Mouse (Mus musculus) stomach, embryonic 15.5 days (tissue): Measurements from ENCODE around the gene Dll4. TPM values are rescaled to one million over a fixed set of nuclear protein-coding genes. Genes with fewer than 3 reads are reported as not detected.
A peak's percentile ranks its signal among the peaks of the same experiment; 100 is the strongest.

ENCODE experiments used
- ATAC-seq: fragments of 200-750 bp; cut with Nextera tagmentation; 2 replicates; pipeline ENCODE4 v1.8.0; 2017; ENCODE audit warnings: low read depth, moderate number of reproducible peaks, moderate TSS enrichment; ENCODE audit not compliant: insufficient read depth, low FRiP score
- H3K27ac ChIP-seq: fragments of 300-500 bp; sonication (generic); 2 replicates; pipeline ENCODE4 v1.5.1; 2015; ENCODE audit warnings: mild to moderate bottlenecking, inconsistent platforms
- H3K27me3 ChIP-seq: fragments of 300-500 bp; sonication (generic); replicated peaks from 2 replicates; pipeline ENCODE4 v1.6.1; 2015; ENCODE audit warnings: inconsistent platforms
- H3K36me3 ChIP-seq: fragments of 300-500 bp; sonication (generic); 2 replicates; pipeline ENCODE4 v1.6.1; 2015; ENCODE audit warnings: inconsistent platforms
- H3K4me1 ChIP-seq: fragments of 300-500 bp; sonication (generic); 2 replicates; pipeline ENCODE4 v1.6.1; 2015; ENCODE audit warnings: inconsistent platforms
- H3K4me2 ChIP-seq: fragments of 300-500 bp; sonication (generic); 2 replicates; pipeline ENCODE4 v1.6.1; 2015; ENCODE audit warnings: mild to moderate bottlenecking, inconsistent platforms
- H3K4me3 ChIP-seq: fragments of 300-500 bp; sonication (generic); replicated peaks from 2 replicates; pipeline ENCODE4 v1.5.1; 2015; ENCODE audit warnings: inconsistent platforms
- H3K9ac ChIP-seq: fragments of 300-500 bp; sonication (generic); 2 replicates; pipeline ENCODE4 v1.6.1; 2015; ENCODE audit warnings: inconsistent platforms
- H3K9me3 ChIP-seq: fragments of 300-500 bp; sonication (generic); 2 replicates; pipeline ENCODE4 v1.6.1; 2016; ENCODE audit warnings: inconsistent platforms
- WGBS: fragments of 180-500 bp; shearing (Covaris S2); methylation state at CpG from one replicate; pipeline ENCODE4 v1.1.7; 2015; 5-methylcytosine and 5-hydroxymethylcytosine counted together
- polyA plus RNA-seq: library from polyadenylated mRNA; unstranded; fragments of >200 nt; fragmentation: Nextera tagmentation; extraction: Ambion mirVana; gene quantifications from 2 replicates; pipeline ENCODE4 v1.2.1, GENCODE M21; 2015

Gene Dll4
- polyA plus RNA-seq, 1 experiment from 2014 or later, result 7.0 TPM

DNA sequence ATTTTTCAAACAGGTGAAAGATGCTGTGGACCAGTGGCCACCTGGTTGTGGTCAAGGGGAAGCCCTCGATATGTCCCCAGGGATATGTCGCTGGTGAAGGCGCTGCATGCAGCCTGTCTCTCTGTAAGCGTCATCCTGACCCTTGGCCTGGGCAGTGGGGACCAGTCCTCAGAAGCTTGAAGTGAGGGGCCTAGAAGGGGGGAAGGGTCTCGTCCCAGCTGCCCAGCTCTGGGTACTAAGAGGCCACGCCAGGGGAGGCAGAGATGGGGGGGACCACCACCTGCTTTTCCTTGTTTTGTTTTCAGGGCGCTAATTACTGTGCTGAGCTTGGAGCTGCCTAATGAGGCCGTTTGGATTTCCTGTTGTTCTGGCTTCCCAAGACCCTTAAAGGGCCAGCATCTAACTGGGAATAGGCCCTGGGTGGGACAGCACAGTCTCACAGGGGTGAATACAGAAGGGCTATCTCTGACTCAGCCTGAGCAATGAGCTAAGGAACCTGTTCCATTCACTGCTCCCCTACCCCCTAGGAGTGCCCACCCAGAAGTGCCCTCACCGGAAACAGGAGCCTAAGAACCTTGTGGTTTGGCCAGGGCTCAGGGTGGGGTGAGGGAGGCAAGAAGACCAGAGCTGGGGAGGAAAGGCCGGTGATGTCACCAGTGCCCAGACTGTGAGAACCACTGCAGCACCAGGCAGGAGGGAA, 11.7 kb upstream of the Dll4 start:
- no peaks in the 10 kb centered on the region for H3K27me3 ChIP-seq
- H3K4me2 ChIP-seq, result no peak overlapping the region
- ATAC-seq, result no peak
- WGBS, result 43% methylated on average over 10 of the region's 10 CpGs
- no peak overlapping the region for H3K9ac ChIP-seq
- no peaks in the 10 kb centered on the region for H3K9me3 ChIP-seq
- H3K4me1 ChIP-seq, result 0 out of 2 replicates have a peak, but pooled peaks cover 10% of the 10 kb centered on the region
- no peak overlapping the region for H3K4me3 ChIP-seq
- H3K27ac ChIP-seq, result no peak overlapping the region
- no peaks in the 10 kb centered on the region for H3K36me3 ChIP-seq

DNA sequence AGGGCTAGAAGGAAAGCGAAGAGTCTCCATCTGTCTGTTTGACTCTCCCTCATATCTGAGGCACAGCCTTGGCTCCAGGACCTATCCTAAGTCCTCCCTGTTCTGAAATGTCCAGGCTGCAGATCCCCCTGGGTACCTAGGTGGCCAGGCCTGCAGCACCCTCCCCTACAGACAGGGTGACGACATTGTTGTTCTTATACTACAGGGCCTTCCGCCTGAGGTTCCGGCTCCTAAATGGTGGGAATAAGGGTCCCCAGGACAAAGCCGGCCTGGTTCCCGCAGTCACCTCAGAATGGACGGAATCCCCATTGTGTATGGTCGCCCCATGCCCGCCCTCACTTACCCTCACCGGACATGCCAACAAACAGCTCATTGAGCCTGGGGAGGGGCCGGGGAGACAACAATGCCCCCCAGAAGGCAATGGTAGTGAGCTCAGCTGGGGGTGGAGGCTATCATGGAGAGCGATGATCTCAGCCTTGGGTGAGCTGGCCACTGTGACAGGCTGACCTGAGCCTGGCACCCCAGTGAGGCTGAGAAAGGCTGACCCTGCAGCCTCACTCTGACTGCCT, 10.8 kb upstream of the Dll4 start:
- Histone ChIP-seq H3K36me3 (no peaks in the 10 kb centered on the region), H3K27ac (no peak overlapping the region)
- 76% methylated on average over 12 of the region's 12 CpGs for WGBS

DNA sequence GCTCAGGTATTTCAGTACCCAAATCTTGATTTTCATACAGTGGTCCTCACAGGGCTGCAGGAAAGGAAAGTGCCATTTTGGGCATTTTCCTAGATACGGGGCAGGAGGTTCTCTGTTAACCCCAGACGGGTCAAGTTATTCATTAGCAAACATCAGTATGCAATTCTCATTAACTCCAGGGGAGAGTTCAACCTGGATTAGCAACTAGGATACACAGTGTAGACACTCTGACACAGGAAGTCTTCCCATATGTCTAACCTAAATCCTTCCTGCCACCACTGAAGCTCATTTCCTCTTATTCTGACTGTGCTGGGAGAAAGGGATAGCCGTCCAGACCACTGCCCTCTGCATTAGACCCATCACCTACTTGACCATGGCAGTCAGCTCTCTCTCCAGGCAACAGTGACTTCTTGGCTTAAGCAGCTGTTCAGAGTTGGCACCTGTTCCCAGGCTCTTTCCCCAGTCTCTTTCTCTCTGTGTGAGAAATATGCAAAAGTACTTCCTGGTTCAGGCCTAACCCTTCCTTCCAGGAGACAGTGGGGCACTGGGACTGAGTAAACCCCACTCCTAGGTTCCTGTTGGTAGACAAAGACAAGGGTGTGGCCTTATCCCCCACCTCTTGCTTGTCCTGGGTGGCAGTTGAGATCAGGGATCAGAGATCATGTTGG, 7.4 kb upstream of the Dll4 start:
- peak; percentile 45; the same call in 1 of the 2 replicates for ATAC-seq
- no peak overlapping the region for H3K9ac ChIP-seq
- no peaks in the 10 kb centered on the region for H3K36me3 ChIP-seq
- H3K4me3 ChIP-seq, result no peak overlapping the region
- WGBS, result 59% methylated on average over 3 of the region's 3 CpGs
- H3K27ac ChIP-seq, result peak overlapping the region; percentile 72
- peaks cover 30% of the 10 kb centered on the region for H3K4me1 ChIP-seq
- H3K4me2 ChIP-seq, result no peak overlapping the region
- peaks cover 29% of the 10 kb centered on the region for H3K27me3 ChIP-seq
- H3K9me3 ChIP-seq, result no peaks in the 10 kb centered on the region

More for the DNA sequence above, 10.8 kb upstream of the Dll4 start:
- Histone ChIP-seq H3K9me3 (no peaks in the 10 kb centered on the region), H3K4me3 (no peak overlapping the region), H3K9ac (no peak overlapping the region), H3K4me1 (0 out of 2 replicates have a peak, but pooled peaks cover 10% of the 10 kb centered on the region), H3K4me2 (no peak overlapping the region), H3K27me3 (no peaks in the 10 kb centered on the region)
- no peak for ATAC-seq

DNA sequence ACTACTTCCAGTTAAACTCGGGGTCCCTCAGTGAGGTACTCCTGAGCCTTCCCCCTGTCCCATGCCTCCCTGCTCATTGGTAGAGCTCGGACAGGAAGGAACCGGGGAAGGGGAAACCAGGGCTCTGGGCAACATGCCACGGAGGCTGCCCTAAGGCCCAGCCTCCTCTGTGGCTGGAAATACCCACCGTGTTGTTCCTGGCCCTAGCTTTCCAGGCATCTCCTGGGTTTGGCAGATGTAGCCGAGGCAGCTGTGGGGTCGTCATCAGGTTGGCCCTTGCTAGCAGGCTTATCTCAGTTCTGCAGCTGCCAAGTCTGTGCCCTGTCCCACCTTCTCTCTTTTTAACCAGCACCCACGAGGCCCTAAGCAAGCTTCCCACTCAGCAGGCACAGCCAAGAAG, 5.0 kb upstream of the Dll4 start:
- H3K36me3 ChIP-seq, result no peaks in the 10 kb centered on the region
- H3K4me2 ChIP-seq, result no peak overlapping the region
- H3K27me3 ChIP-seq, result peaks cover 49% of the 10 kb centered on the region
- no peak overlapping the region for H3K9ac ChIP-seq
- no peak overlapping the region for H3K27ac ChIP-seq
- ATAC-seq, result no peak
- WGBS, result 67% methylated on average over 8 of the region's 8 CpGs
- H3K4me3 ChIP-seq, result no peak overlapping the region
- H3K4me1 ChIP-seq, result peaks cover 49% of the 10 kb centered on the region
- no peaks in the 10 kb centered on the region for H3K9me3 ChIP-seq

DNA sequence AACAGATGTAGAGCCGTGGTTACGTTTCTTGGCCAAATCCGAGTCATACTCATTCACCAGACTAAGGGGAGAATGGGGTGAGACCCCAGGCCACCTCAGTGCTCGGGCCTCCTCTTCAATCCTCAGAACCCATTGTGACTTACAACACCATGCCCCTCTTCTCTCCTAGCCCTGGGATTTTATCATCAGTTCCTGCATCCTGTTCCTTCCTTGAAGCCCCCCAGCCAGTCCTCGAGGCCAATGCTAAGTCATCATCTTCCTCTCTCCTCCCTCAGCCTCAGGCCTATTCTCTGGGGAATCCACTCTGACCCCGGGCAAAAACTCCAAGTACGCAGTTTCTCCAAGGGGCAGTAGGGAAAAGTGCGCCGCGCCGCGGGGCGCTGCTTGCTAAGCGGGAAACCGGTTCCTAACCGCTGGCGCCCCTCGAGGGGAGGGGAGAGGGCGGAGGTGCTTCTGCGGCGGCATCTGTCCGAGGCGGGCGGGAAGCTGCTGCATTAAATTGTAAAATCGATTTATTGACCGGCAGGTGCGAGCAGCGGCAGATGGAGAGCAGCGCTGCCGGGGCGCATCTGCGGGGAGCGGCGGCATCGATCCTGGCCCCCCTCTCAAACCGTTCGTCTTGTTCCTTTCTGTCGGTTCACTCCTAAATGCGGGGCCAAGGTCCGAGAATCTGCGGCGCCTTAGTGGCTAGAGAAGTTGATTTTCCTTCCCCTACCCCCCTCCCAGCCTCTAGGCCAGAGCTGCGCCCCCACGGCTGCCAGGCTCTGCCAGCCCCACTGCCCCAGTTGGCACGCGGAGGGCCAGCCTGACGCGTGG, 3.6 kb upstream of the Dll4 start:
- Histone ChIP-seq H3K4me3 (peak overlapping the region; percentile 36), H3K4me2 (peak overlapping the region; percentile 80), H3K27me3 (peaks cover 63% of the 10 kb centered on the region), H3K9ac (peak overlapping the region; percentile 30; the same call in 1 of the 2 replicates), H3K27ac (no peak overlapping the region), H3K4me1 (peaks cover 63% of the 10 kb centered on the region), H3K36me3 (no peaks in the 10 kb centered on the region), H3K9me3 (no peaks in the 10 kb centered on the region)
- WGBS, result 6% methylated on average over 48 of the region's 48 CpGs
- ATAC-seq, result no peak

DNA sequence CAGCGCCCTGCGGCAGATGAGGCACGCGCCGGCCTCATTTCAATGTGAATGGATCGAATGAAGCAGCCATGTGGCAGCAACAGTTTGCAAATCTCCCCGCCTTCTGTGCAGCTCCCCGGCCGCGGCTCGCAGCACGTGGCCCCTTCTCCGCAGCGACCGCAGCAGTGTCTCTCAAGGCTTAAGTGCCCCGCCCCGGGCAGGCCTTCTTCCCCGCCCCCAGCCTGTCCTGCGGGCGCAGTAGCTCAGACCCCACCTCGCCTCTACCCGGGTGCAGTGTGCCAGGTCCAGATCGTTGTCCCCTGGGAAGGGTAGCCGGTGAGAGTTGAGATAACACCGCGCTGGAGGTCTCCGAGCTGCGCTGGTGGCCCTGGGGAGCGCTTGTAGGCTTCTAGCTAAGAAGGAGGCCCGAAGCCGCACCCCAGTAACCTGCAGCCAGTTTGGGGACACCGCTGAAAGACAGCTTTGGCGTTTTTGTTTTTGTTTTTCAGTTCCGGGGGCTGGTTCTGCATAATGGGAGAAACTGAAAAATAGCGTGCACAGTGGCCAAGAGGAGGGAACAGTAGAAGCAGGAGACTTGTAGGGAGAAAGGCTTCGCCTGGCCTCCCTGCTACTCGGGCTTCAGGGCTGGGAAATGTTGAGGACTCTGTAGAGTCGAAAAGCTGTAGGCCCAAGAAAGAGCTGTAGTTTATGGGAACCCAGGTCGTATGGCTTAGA, 2.8 kb upstream of the Dll4 start:
- H3K9me3 ChIP-seq, result no peaks in the 10 kb centered on the region
- no peak; the same call in 1 of the 2 replicates for ATAC-seq
- WGBS, result 14% methylated on average over 39 of the region's 39 CpGs
- peaks cover 66% of the 10 kb centered on the region for H3K27me3 ChIP-seq
- peak overlapping the region; percentile 80 for H3K4me2 ChIP-seq
- H3K9ac ChIP-seq, result peak overlapping the region; percentile 30; the same call in 1 of the 2 replicates
- H3K4me1 ChIP-seq, result peaks cover 67% of the 10 kb centered on the region
- H3K27ac ChIP-seq, result no peak overlapping the region
- peak overlapping the region; percentile 36 for H3K4me3 ChIP-seq
- no peaks in the 10 kb centered on the region for H3K36me3 ChIP-seq

DNA sequence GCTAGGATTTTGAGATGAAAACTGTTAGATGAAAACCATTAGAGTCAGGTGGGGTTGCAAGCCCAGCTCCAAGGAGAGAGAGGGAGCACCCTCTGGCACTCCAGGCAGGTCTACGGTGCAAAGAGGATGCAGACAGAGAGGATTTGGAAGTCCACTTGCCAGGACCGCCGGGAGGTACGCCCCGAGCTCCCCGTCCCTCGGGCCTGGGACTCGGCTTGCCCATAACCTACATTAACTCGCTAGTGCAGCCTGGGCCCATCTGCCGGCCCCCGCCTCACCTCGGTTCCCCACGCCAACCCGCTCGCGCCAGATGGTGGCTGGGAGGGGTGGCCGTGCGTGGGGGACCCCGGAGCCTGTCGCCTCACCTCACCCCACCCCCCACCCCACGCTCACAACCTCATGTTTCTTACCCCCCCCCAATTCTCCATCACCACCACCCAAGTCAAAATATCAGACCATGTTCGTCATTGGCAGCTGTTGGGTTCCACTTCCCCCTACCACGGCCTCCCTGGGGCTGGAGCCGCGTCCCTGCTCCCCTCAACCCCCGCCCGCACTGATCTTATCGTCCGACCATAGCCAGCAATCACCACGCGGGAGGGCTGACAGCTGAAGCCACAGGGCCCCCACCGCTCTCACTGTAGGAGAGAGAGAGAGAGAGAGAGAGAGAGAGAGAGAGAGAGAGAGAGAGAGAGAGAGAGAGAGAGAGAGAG, 1.6 kb upstream of the Dll4 start:
- H3K4me3 ChIP-seq, result peak overlapping the region; percentile 52
- H3K36me3 ChIP-seq, result no peaks in the 10 kb centered on the region
- H3K9ac ChIP-seq, result no peak overlapping the region
- peak overlapping the region; percentile 96 for H3K4me2 ChIP-seq
- ATAC-seq, result no peak
- WGBS, result 12% methylated on average over 32 of the region's 32 CpGs
- H3K27ac ChIP-seq, result no peak overlapping the region
- H3K9me3 ChIP-seq, result no peaks in the 10 kb centered on the region
- peaks cover 61% of the 10 kb centered on the region for H3K4me1 ChIP-seq
- H3K27me3 ChIP-seq, result peaks cover 78% of the 10 kb centered on the region

DNA sequence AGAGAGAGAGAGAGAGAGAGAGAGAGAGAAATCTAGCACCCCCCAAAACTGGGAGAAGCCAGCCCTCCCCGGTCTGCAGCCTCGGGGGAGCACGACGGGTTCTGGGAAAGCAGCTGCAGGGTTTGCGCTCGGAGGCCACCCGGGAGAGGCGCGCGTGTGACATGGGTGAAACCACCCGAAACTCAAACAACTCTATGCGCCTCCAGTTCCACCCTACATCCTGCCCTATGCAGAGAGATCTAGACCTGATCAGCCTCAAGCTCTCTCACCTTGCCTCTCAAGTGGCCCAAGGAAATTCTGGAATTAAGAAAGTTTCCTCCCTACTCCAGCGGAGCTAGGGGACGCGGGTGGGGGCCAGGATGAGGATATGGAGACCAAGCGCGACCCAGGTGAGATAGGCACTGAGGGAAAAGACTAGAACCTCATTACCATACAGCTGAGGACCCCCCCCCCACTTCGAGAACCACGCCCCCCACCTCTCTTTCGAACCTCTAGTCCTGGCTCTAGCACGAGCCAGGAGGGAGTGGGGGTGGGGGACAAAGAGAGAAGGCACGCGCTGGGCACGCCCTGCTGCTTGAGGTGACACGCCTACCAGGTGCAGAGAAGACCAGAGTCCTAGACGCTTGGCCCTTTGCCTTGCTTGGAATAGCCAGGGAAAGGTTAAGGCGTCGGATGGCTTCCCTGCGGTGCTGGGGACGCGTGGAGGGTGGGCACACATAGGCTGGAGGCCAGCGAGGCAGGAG, 837 bp upstream of the Dll4 start:
- peak overlapping the region; percentile 61 for H3K27ac ChIP-seq

DNA sequence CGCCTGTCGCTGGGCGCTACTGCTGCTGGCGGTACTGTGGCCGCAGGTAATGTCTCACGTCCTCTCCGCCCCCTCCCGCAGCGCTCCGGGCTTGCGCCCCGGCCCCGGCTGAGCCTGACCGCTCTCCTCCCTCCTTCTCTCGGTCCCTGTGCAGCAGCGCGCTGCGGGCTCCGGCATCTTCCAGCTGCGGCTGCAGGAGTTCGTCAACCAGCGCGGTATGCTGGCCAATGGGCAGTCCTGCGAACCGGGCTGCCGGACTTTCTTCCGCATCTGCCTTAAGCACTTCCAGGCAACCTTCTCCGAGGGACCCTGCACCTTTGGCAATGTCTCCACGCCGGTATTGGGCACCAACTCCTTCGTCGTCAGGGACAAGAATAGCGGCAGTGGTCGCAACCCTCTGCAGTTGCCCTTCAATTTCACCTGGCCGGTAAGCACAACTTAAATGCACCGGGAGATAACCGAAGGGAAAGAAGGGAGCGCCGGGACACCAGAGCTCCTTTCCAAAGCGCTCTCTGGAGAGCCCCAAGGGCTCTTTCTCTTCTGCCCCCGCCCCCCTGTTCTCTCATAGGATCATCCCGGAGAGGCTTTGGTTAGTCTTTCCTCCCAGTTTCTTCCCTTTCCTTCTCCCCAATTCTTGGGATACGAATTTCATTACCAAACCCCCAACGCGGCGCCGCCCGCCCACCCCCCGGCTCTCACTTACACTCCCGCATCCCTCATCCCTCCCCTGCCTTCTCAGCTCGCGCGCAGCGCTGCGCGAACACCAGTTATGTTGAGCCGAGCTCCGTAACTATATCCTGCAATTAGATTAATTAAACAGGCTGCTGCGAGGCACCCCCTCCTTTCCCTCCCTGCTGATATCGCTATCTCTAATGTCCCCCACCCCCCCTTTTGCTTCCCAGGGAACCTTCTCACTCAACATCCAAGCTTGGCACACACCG, 847 bp downstream of the Dll4 start:
- no peaks in the 10 kb centered on the region for H3K9me3 ChIP-seq
- H3K27me3 ChIP-seq, result peaks cover 71% of the 10 kb centered on the region
- under 1% methylated on average over 61 of the region's 61 CpGs for WGBS
- H3K9ac ChIP-seq, result peak overlapping the region; percentile 37
- peaks cover 54% of the 10 kb centered on the region for H3K4me1 ChIP-seq
- H3K27ac ChIP-seq, result peak overlapping the region; percentile 55; the same call in 1 of the 2 replicates
- no peaks in the 10 kb centered on the region for H3K36me3 ChIP-seq
- no peak for ATAC-seq
- peak overlapping the region; percentile 96 for H3K4me2 ChIP-seq
- H3K4me3 ChIP-seq, result peak overlapping the region; percentile 52

More for the DNA sequence above, 837 bp upstream of the Dll4 start:
- Histone ChIP-seq H3K27me3 (peaks cover 78% of the 10 kb centered on the region), H3K36me3 (no peaks in the 10 kb centered on the region), H3K4me3 (peak overlapping the region; percentile 52), H3K9me3 (no peaks in the 10 kb centered on the region), H3K4me2 (peak overlapping the region; percentile 96), H3K4me1 (peaks cover 61% of the 10 kb centered on the region), H3K9ac (no peak overlapping the region)
- ATAC-seq, result no peak
- 1% methylated on average over 32 of the region's 32 CpGs for WGBS
